Mouse (Mus musculus): ENCODE measurements at regions not wholly inside any gene's neighbourhood (a gene's known extent, or its start where the extent isn't known, plus 50 kb on each side); places are given as distances from the start of the nearest gene placed in this dataset.

DNA sequence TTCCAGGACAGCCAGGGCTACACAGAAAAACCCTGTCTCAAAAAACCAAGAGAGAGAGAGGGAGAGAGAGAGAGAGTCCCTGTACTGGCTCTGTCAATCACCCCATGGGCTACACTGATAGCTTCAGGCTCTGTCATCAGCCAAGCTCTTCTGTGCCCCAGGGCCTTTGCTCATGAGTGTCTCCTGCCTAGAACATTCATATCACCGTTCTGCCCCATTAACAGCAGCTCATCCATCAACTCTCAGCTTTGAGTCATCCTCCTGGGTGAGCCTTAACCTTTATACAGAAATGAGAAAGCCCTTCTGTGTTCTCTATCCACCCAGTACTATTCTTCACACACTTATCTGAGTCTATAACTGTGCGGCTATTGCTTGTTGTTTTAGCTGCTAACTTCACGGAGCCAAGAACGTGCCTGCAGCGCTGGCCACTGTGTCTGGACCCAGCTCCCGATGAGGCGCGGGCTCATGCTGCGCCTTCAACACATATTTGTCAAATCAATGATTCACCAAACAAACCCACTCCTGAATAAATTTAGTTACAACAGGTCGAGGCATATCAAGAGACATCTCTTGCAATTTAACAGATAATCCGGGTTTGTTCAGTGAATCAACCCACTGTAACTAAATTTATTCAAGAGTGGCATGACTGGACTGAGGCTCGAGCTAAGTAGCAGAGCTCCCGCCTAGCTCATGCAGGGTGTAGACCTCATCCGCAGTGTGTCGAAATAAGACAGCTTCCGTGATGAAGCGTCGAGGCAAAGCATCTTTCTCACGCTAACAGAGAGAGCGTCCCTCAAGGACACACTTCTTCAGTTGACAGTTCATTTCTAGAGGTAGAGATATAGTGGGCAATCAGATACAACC lies 152.1 kb downstream of the Katnal1 start:
- ATAC-seq (replicated peaks; ENCODE audit: poor library complexity): no peak

DNA sequence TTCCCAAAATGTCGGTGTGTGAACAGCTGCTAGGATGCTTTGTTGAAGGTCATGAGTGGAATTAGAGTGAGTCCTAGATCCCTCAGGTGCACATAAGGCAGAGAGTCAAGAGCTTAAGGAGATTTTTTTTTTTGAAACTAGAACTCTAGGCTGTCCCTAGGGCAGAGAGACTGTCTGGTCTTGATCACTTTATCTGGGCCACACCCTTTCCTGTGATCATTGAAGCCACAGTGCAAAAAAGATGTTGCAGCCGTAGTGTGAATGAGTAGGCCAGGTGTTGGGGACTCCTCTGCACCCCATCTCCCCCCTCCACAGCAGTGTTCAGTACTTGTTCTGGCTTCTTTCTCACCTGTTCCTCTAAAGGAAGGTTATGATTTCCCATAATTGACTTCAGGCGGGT lies 153.9 kb downstream of the Katnal1 start:
- peak; percentile 18; the same call in 1 of the 2 replicates for ATAC-seq (replicated peaks; ENCODE audit: poor library complexity)

GRCm38 (mm10) chr5:148774446-148774845 lies 154.7 kb downstream of the Katnal1 start:
- ATAC-seq (replicated peaks; ENCODE audit: poor library complexity): peak; percentile 79

DNA sequence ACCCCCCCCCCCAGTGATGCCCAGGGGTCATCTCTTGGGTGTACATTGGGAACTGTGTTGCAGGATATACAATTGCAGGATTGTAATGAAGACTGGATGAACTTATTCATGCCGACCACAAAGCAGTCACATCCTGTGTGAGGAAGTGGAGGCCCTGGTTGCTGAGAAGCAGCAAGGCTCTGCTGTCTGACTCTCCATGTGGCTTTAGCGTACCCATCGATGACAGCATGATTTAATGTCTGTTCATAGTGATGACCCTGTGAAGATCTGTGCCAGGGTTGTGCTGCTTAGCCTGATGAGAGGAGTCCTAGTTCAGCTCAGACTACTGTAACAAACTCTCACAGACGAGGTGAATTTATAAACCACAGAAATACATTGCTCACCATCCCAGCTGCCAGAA lies 159.7 kb downstream of the Katnal1 start:
- peak; percentile 59 for ATAC-seq (replicated peaks; ENCODE audit: poor library complexity)

- no peak for ATAC-seq (replicated peaks; ENCODE audit: poor library complexity)
These were observed 160.8 kb downstream of the Katnal1 start for GRCm38 (mm10) chr5:148768346-148768745.

- no peak for ATAC-seq (replicated peaks; ENCODE audit: poor library complexity)
These were observed 163.1 kb downstream of the Katnal1 start for GRCm38 (mm10) chr5:148765993-148766392.

DNA sequence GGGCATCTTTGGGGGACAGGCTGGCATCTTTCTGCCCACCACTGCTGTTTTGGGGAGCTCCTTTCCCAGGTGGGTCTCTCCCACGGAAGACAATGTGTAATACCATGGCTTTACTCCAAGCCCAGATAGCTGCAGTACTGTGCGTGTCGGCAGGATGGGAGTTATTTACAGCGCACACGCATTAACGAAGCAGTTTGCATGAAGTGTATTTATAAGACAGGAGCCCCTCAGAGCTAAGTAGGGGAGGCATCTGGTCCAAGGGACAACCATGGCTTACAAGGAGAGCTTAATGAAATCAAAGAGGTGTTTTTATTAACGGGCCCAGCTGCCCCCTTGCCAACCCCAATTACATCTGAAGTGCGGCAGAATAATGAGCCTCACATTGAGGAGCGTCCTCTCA lies 169.0 kb downstream of the Katnal1 start:
- ATAC-seq (replicated peaks; ENCODE audit: poor library complexity): no peak

GRCm38 (mm10) chr5:148758786-148759185 lies 170.3 kb downstream of the Katnal1 start:
- ATAC-seq (replicated peaks; ENCODE audit: poor library complexity): no peak

- no peak for ATAC-seq (replicated peaks; ENCODE audit: poor library complexity)
These were observed 171.4 kb downstream of the Katnal1 start for GRCm38 (mm10) chr5:148757715-148758114.

GRCm38 (mm10) chr5:148757236-148757635 lies 171.9 kb downstream of the Katnal1 start:
- no peak for ATAC-seq (replicated peaks; ENCODE audit: poor library complexity)

GRCm38 (mm10) chr5:148756246-148756930 lies 172.7 kb downstream of the Katnal1 start:
- ATAC-seq (replicated peaks; ENCODE audit: poor library complexity): peak; percentile 52

- 0 out of 2 replicates have a peak, but pooled peaks have one; percentile 1 for ATAC-seq (replicated peaks; ENCODE audit: poor library complexity)
These were observed 173.3 kb downstream of the Katnal1 start for GRCm38 (mm10) chr5:148755807-148756206.

DNA sequence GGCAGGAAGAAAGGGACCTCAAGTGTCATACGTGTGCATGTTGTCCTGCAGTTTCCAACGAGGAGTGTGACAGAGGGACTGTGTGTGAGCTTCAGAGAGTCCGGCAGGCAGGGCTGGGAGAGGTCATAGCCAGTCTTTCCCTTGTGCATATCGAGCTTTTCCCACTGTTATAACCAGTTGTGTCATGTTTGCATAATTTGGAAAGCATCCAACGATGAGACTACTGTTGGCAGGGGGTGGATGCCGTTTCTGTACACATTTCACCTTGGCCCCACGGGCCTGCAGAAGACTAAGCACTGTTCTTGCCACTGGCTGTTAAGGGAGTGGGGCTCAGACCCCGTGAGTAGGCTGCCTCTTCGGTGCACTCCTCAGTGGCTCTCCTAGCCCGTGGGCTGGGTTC lies 174.2 kb downstream of the Katnal1 start:
- ATAC-seq (replicated peaks; ENCODE audit: poor library complexity): no peak

GRCm38 (mm10) chr5:148754363-148754762 lies 174.8 kb downstream of the Katnal1 start:
- no peak for ATAC-seq (replicated peaks; ENCODE audit: poor library complexity)

GRCm38 (mm10) chr5:148753457-148753856 lies 175.7 kb downstream of the Katnal1 start:
- no peak for ATAC-seq (replicated peaks; ENCODE audit: poor library complexity)

DNA sequence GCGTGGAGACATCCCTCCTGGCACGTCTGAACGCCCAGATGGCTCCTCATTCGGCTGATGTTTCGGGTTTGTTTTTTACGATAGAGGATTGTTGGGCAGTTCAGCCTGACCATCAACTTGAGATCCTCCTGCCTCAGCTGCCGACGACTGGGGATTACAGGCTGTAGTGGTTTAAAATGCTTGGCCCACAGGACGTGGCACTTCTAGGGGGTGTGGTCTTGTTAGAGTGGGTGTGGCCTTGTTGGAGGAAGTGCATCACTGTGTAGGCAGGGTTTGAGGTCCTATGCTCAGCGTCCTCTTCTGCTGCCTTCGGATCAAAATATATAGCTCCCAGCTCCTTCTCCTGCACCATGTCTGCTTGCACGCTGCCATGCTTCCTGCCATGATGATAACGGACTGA lies 177.1 kb downstream of the Katnal1 start:
- ATAC-seq (replicated peaks; ENCODE audit: poor library complexity): no peak

DNA sequence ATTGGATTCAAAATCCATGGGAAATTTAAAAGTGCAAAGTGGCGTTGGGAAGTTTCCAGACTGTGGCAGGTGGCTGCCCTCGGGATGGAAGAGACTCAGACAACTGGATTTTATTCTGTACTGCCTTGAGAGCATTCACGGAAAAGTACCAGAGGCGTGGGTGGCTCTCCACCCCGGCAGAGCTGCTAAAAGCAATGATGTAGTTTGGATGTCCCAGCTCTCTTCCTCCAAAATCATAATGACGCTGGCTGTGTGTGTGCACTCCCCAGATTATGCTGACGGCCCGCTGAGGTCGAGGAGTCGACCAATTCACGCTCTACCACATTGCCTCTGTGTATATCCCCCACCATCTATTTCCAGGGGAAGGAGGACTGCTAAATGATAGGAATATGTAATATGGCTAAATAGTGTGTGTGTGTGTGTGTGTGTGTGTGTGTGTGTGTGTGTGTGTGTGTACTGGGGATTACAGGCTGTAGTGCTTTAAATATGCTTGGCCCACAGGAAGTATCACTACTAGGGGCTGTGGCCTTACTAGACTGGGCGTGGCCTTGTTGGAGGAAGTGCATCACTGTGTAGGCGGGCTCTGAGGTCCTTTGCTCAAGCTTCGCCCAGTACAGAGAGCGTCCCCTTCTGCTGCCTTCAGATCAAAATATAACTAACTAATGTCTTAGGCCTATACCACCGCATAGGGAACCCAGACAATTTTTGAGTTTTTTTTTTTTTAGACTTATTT lies 179.0 kb downstream of the Katnal1 start:
- no peak for ATAC-seq (replicated peaks; ENCODE audit: poor library complexity)

DNA sequence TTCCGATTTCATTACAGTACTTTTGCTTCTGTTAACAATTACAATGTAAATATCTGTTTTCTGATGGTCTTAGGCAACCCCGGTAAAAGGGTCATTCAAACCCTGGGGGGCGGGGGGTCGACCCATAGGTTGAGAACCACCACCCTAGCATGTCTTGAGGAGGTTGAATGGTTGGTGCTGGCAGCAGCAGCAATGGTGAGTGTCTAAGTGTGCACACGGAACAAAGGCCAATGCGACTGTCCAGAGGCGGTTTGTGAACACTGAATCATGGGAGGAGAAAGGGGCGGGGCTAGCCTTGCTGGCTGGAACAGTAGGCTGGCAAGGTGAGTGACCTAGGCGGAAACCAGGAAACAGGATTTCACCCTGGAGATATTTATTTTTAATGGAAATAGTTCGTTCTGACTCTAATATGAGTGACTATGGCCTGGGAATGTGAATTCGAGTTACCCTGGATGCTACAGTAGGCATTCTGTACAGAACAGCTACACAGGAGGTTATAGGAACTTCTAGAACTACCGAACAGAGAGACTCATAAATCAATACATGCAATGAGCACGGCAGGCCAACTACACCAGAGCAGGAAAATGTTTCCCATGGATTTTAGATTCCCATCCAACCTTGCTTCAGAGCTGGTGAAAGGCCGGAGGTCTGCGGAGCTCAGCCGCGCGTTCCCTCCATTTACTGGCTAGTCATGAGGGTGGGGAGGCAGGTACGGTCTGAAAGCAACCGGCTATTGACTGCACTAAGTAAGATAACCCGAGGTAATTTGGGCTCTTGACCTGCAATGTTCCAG lies 181.0 kb downstream of the Katnal1 start:
- no peak for ATAC-seq (replicated peaks; ENCODE audit: poor library complexity)

GRCm38 (mm10) chr5:148747549-148747948 lies 181.6 kb downstream of the Katnal1 start:
- ATAC-seq (replicated peaks; ENCODE audit: poor library complexity): no peak

DNA sequence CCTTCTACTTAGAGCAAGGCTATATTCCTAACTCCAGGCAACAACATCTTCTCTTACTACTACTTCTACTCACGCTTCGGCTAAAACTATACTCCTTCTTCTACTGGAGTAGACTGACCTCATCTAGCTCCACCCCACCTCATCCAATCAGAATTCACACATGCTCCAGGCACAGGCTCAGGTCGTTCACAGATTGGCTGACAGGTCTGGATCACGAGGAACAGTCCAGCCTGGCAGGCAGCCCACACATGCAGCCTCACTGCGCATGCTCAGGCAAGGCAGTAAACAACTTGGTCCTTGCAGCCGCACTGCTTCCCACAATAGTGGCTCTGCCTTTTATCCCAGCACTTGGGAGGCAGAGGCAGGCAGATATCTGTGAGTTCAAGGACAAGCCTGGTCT lies 182.4 kb downstream of the Katnal1 start:
- ATAC-seq (replicated peaks; ENCODE audit: poor library complexity): 0 out of 2 replicates have a peak, but pooled peaks have one; percentile 26

Data from megakaryocyte progenitor cell, adult 5-6 weeks (primary cell).